Mouse (Mus musculus) limb, embryonic 10.5 days (tissue): ENCODE results near the gene Prkcq. TPM values are rescaled to one million over a fixed set of nuclear protein-coding genes. Genes with fewer than 3 reads are reported as not detected.

Experiments used
- DNase-seq: peaks from one replicate; pipeline ENCODE4 v3.0.0-alpha.2; 2017; ENCODE audit warnings: low spot score
- H3K27ac ChIP-seq: fragments of 300-500 bp; sonication (generic); 2 replicates; pipeline ENCODE4 v1.5.1; 2016; ENCODE audit warnings: mild to moderate bottlenecking
- H3K27me3 ChIP-seq: fragments of 300-500 bp; sonication (generic); 2 replicates; pipeline ENCODE4 v1.6.1; 2016; ENCODE audit warnings: low read depth, mild to moderate bottlenecking; ENCODE audit not compliant: poor library complexity, severe bottlenecking
- H3K36me3 ChIP-seq: fragments of 300-500 bp; sonication (generic); 2 replicates; pipeline ENCODE4 v1.6.1; 2016; ENCODE audit warnings: mild to moderate bottlenecking, moderate library complexity
- H3K4me1 ChIP-seq: fragments of 300-500 bp; sonication (generic); 2 replicates; pipeline ENCODE4 v1.6.1; 2016
- H3K4me3 ChIP-seq: fragments of 300-500 bp; sonication (generic); 2 replicates; pipeline ENCODE4 v1.5.1; 2016; ENCODE audit warnings: mild to moderate bottlenecking, moderate library complexity
- H3K9me3 ChIP-seq: fragments of 300-500 bp; sonication (generic); replicated peaks from 2 replicates; pipeline ENCODE4 v1.6.1; 2016; ENCODE audit warnings: mild to moderate bottlenecking
- WGBS: fragments of 180-500 bp; shearing (Covaris S2); methylation state at CpG from one replicate; pipeline ENCODE4 v1.1.7; 2016; 5-methylcytosine and 5-hydroxymethylcytosine counted together
- polyA plus RNA-seq: library from polyadenylated mRNA; unstranded; fragments of >200 nt; fragmentation: Nextera tagmentation; extraction: Ambion mirVana; gene quantifications from 2 replicates; pipeline ENCODE4 v1.2.1, GENCODE M21; 2016

Prkcq gene
- 0.90 and 0.95 TPM in 2 replicates for polyA plus RNA-seq

- H3K36me3 ChIP-seq = no peaks in the 10 kb centered on the region
Observed at GRCm38 (mm10) chr2:11171754-11172501, at the start of gene Prkcq. Prkcq (plus strand) TSS chr2:11172108.

GRCm38 (mm10) chr2:11130881-11131280 lies 41.0 kb upstream of the Prkcq start:
- Histone ChIP-seq H3K4me3 (no peak overlapping the region), H3K27ac (no peak overlapping the region), H3K9me3 (no peaks in the 10 kb centered on the region), H3K27me3 (no peaks in the 10 kb centered on the region), H3K36me3 (no peaks in the 10 kb centered on the region), H3K4me1 (no peaks in the 10 kb centered on the region)
- WGBS = 92% methylated on average over 12 of the region's 12 CpGs
- no peak for DNase-seq

More at GRCm38 (mm10) chr2:11171754-11172501, at the start of gene Prkcq:
- peak; percentile 77 for DNase-seq
- peaks cover 12% of the 10 kb centered on the region for H3K4me1 ChIP-seq
- WGBS = 3% methylated on average over 50 of the region's 51 CpGs
- peak within 1 kb of the TSS; percentile 76; the same call in 1 of the 2 replicates for H3K27ac ChIP-seq
- H3K27me3 ChIP-seq = peaks cover 35% of the 10 kb centered on the region
- H3K9me3 ChIP-seq = no peaks in the 10 kb centered on the region
- peak within 1 kb of the TSS; percentile 63 for H3K4me3 ChIP-seq

- Histone ChIP-seq H3K36me3 (no peaks in the 10 kb centered on the region), H3K4me3 (no peak overlapping the region), H3K27ac (no peak overlapping the region), H3K9me3 (no peaks in the 10 kb centered on the region), H3K4me1 (no peaks in the 10 kb centered on the region), H3K27me3 (no peaks in the 10 kb centered on the region)
- DNase-seq = no peak
- WGBS = 75% methylated on average over 6 of the region's 6 CpGs
Observed at GRCm38 (mm10) chr2:11135718-11136117, 36.2 kb upstream of the Prkcq start.

GRCm38 (mm10) chr2:11138076-11138475 lies 33.8 kb upstream of the Prkcq start:
- no peak for DNase-seq
- H3K27me3 ChIP-seq = no peaks in the 10 kb centered on the region

GRCm38 (mm10) chr2:11139518-11140152 lies 32.3 kb upstream of the Prkcq start:
- no peaks in the 10 kb centered on the region for H3K9me3 ChIP-seq
- 74% methylated on average over 1 of the region's 1 CpGs for WGBS
- no peak overlapping the region for H3K27ac ChIP-seq

More at GRCm38 (mm10) chr2:11138076-11138475, 33.8 kb upstream of the Prkcq start:
- Histone ChIP-seq H3K9me3 (no peaks in the 10 kb centered on the region), H3K4me3 (no peak overlapping the region), H3K36me3 (no peaks in the 10 kb centered on the region), H3K4me1 (no peaks in the 10 kb centered on the region), H3K27ac (no peak overlapping the region)
- WGBS = 97% methylated on average over 6 of the region's 6 CpGs

GRCm38 (mm10) chr2:11140385-11140784 lies 31.5 kb upstream of the Prkcq start:
- DNase-seq = no peak
- Histone ChIP-seq H3K4me3 (no peak overlapping the region), H3K27me3 (no peaks in the 10 kb centered on the region), H3K36me3 (no peaks in the 10 kb centered on the region), H3K9me3 (no peaks in the 10 kb centered on the region), H3K4me1 (no peaks in the 10 kb centered on the region), H3K27ac (no peak overlapping the region)
- WGBS = 94% methylated on average over 3 of the region's 3 CpGs

More at GRCm38 (mm10) chr2:11139518-11140152, 32.3 kb upstream of the Prkcq start:
- Histone ChIP-seq H3K4me3 (no peak overlapping the region), H3K27me3 (no peaks in the 10 kb centered on the region), H3K4me1 (no peaks in the 10 kb centered on the region), H3K36me3 (no peaks in the 10 kb centered on the region)
- DNase-seq = no peak

GRCm38 (mm10) chr2:11149091-11149490 lies 22.8 kb upstream of the Prkcq start:
- H3K4me1 ChIP-seq = no peaks in the 10 kb centered on the region
- DNase-seq = no peak
- H3K4me3 ChIP-seq = no peak overlapping the region
- no peaks in the 10 kb centered on the region for H3K27me3 ChIP-seq
- no peaks in the 10 kb centered on the region for H3K36me3 ChIP-seq
- 94% methylated on average over 4 of the region's 4 CpGs for WGBS
- no peak overlapping the region for H3K27ac ChIP-seq
- H3K9me3 ChIP-seq = no peaks in the 10 kb centered on the region

- Histone ChIP-seq H3K9me3 (no peaks in the 10 kb centered on the region), H3K36me3 (no peaks in the 10 kb centered on the region), H3K27me3 (no peaks in the 10 kb centered on the region), H3K4me1 (no peaks in the 10 kb centered on the region), H3K27ac (no peak overlapping the region), H3K4me3 (no peak overlapping the region)
- WGBS = 80% methylated on average over 7 of the region's 7 CpGs
- DNase-seq = no peak
Observed at GRCm38 (mm10) chr2:11150975-11151374, 20.9 kb upstream of the Prkcq start.

- no peak for DNase-seq
- H3K4me3 ChIP-seq = no peak overlapping the region
- no peaks in the 10 kb centered on the region for H3K9me3 ChIP-seq
- 88% methylated on average over 6 of the region's 6 CpGs for WGBS
- no peak overlapping the region for H3K27ac ChIP-seq
- no peaks in the 10 kb centered on the region for H3K36me3 ChIP-seq
- H3K4me1 ChIP-seq = no peaks in the 10 kb centered on the region
- H3K27me3 ChIP-seq = no peaks in the 10 kb centered on the region
Observed at GRCm38 (mm10) chr2:11151655-11152323, 20.1 kb upstream of the Prkcq start.

- no peak for DNase-seq
- 95% methylated on average over 7 of the region's 7 CpGs for WGBS
- Histone ChIP-seq H3K27ac (no peak overlapping the region), H3K27me3 (no peaks in the 10 kb centered on the region), H3K9me3 (no peaks in the 10 kb centered on the region), H3K4me3 (no peak overlapping the region), H3K4me1 (no peaks in the 10 kb centered on the region), H3K36me3 (no peaks in the 10 kb centered on the region)
Observed at GRCm38 (mm10) chr2:11159641-11160040, 12.3 kb upstream of the Prkcq start.

- WGBS = 88% methylated on average over 3 of the region's 3 CpGs
- H3K27ac ChIP-seq = no peak overlapping the region
Observed at GRCm38 (mm10) chr2:11160696-11161095, 11.2 kb upstream of the Prkcq start.

GRCm38 (mm10) chr2:11161336-11161735 lies 10.6 kb upstream of the Prkcq start:
- Histone ChIP-seq H3K4me3 (no peak overlapping the region), H3K36me3 (no peaks in the 10 kb centered on the region), H3K27ac (no peak overlapping the region), H3K4me1 (no peaks in the 10 kb centered on the region), H3K27me3 (no peaks in the 10 kb centered on the region), H3K9me3 (no peaks in the 10 kb centered on the region)
- no peak for DNase-seq
- WGBS = 86% methylated on average over 4 of the region's 4 CpGs

More at GRCm38 (mm10) chr2:11160696-11161095, 11.2 kb upstream of the Prkcq start:
- H3K4me3 ChIP-seq = no peak overlapping the region
- no peaks in the 10 kb centered on the region for H3K27me3 ChIP-seq
- DNase-seq = no peak
- no peaks in the 10 kb centered on the region for H3K4me1 ChIP-seq
- no peaks in the 10 kb centered on the region for H3K9me3 ChIP-seq
- H3K36me3 ChIP-seq = no peaks in the 10 kb centered on the region

GRCm38 (mm10) chr2:11162701-11163100 lies 9.2 kb upstream of the Prkcq start:
- Histone ChIP-seq H3K4me1 (no peaks in the 10 kb centered on the region), H3K27ac (no peak overlapping the region), H3K9me3 (no peaks in the 10 kb centered on the region), H3K4me3 (no peak overlapping the region), H3K36me3 (no peaks in the 10 kb centered on the region), H3K27me3 (no peaks in the 10 kb centered on the region)
- DNase-seq = no peak
- WGBS = 84% methylated on average over 3 of the region's 3 CpGs
